Mouse (Mus musculus): ENCODE results near the gene Dll4. TPM values are rescaled to one million over a fixed set of nuclear protein-coding genes. Genes with fewer than 3 reads are reported as not detected.

Dll4 gene
- total and polyA plus RNA-seq, 2 experiments = 3.0 to 4.1 TPM

- H3K9ac ChIP-seq (ENCODE audit: low read depth, low read length) = no peak overlapping the region
- 85% methylated on average over 3 of the region's 3 CpGs for WGBS
- no peaks in the 10 kb centered on the region for H3K27me3 ChIP-seq (ENCODE audit: control insufficient read depth, insufficient read depth, low read length)
- H3K4me3 ChIP-seq (ENCODE audit: insufficient read depth, low read depth, low read length) = no peak overlapping the region
- H3K4me1 ChIP-seq (ENCODE audit: control insufficient read depth, insufficient read depth, low read length) = no peaks in the 10 kb centered on the region
- TF ChIP-seq CTCF (IDR thresholded peaks at IDR 0.05; ENCODE audit: low read depth, low read length) = no peak
- TF ChIP-seq POLR2A (IDR thresholded peaks at IDR 0.05; ENCODE audit: extremely low read depth, insufficient read depth, low read length) = no peak
- H3K27ac ChIP-seq (replicated peaks; ENCODE audit: insufficient read depth, low read depth, low read length) = no peak overlapping the region
- peaks cover 59% of the 10 kb centered on the region for H3K36me3 ChIP-seq (ENCODE audit: control insufficient read depth, insufficient read depth, low read length)
- no peaks in the 10 kb centered on the region for H3K79me2 ChIP-seq (ENCODE audit: control insufficient read depth, insufficient read depth, low read length)
- DNase-seq (ENCODE audit: extremely low read depth, low read depth, low spot score) = no peak
These were observed 53.9 kb downstream of the Dll4 start for GRCm38 (mm10) chr2:119379455-119379854.

Other genes starting within 250 kb of the Dll4 start
- gene Rad51, start 213.0 kb upstream of the Dll4 start, total RNA-seq (2014; rRNA removed) = 0.65 and 1.5 TPM in 2 replicates
- 0.37 and 0.51 TPM in 2 replicates for gene Rad51, start 213.0 kb upstream of the Dll4 start, polyA plus RNA-seq (2012; rRNA removed)
- gene Rmdn3, start 168.8 kb upstream of the Dll4 start, total RNA-seq (2014; rRNA removed) = 47.7 and 63.6 TPM in 2 replicates
- 26.4 and 34.9 TPM in 2 replicates for gene Rmdn3, start 168.8 kb upstream of the Dll4 start, polyA plus RNA-seq (2012; rRNA removed)
- gene Gchfr, start 158.0 kb upstream of the Dll4 start, total RNA-seq (2014; rRNA removed) = 275 and 332 TPM in 2 replicates
- 597 and 710 TPM in 2 replicates for gene Gchfr, start 158.0 kb upstream of the Dll4 start, polyA plus RNA-seq (2012; rRNA removed)
- not detected in 2 replicates for gene Gm14137, start 151.3 kb upstream of the Dll4 start, total RNA-seq (2014; rRNA removed)
- gene Gm14137, start 151.3 kb upstream of the Dll4 start, polyA plus RNA-seq (2012; rRNA removed) = not detected in 2 replicates
- 15.9 and 20.5 TPM in 2 replicates for gene Zfyve19, start 117.2 kb upstream of the Dll4 start, total RNA-seq (2014; rRNA removed)
- gene Zfyve19, start 117.2 kb upstream of the Dll4 start, polyA plus RNA-seq (2012; rRNA removed) = 27.2 and 28.8 TPM in 2 replicates
- 1.8 and 3.6 TPM in 2 replicates for gene Dnajc17, start 117.0 kb upstream of the Dll4 start, total RNA-seq (2014; rRNA removed)
- gene Dnajc17, start 117.0 kb upstream of the Dll4 start, polyA plus RNA-seq (2012; rRNA removed) = 1.5 and 2.6 TPM in 2 replicates
- not detected in 2 replicates for gene Ppp1r14d, start 95.9 kb upstream of the Dll4 start, total RNA-seq (2014; rRNA removed)
- gene Ppp1r14d, start 95.9 kb upstream of the Dll4 start, polyA plus RNA-seq (2012; rRNA removed) = 0.11 TPM in 1 of 2 replicates, not detected in the other
- gene Spint1, start 88.4 kb upstream of the Dll4 start, total RNA-seq (2014; rRNA removed) = 0.28 and 0.54 TPM in 2 replicates
- gene Spint1, start 88.4 kb upstream of the Dll4 start, polyA plus RNA-seq (2012; rRNA removed) = 0.23 and 0.34 TPM in 2 replicates
- not detected in 2 replicates for gene Rhov, start 54.5 kb upstream of the Dll4 start, total RNA-seq (2014; rRNA removed)
- gene Rhov, start 54.5 kb upstream of the Dll4 start, polyA plus RNA-seq (2012; rRNA removed) = not detected in 2 replicates
- gene Vps18, start 37.0 kb upstream of the Dll4 start, total RNA-seq (2014; rRNA removed) = 4.4 and 7.5 TPM in 2 replicates
- 13.4 and 14.8 TPM in 2 replicates for gene Vps18, start 37.0 kb upstream of the Dll4 start, polyA plus RNA-seq (2012; rRNA removed)
- 3.2 and 5.5 TPM in 2 replicates for gene Chac1, start 25.4 kb downstream of the Dll4 start, total RNA-seq (2014; rRNA removed)
- gene Chac1, start 25.4 kb downstream of the Dll4 start, polyA plus RNA-seq (2012; rRNA removed) = 4.1 and 6.1 TPM in 2 replicates
- gene Ino80, start 151.9 kb downstream of the Dll4 start, total RNA-seq (2014; rRNA removed) = 8.7 and 9.9 TPM in 2 replicates
- 2.8 and 3.7 TPM in 2 replicates for gene Ino80, start 151.9 kb downstream of the Dll4 start, polyA plus RNA-seq (2012; rRNA removed)
- 0.83 and 0.87 TPM in 2 replicates for gene Exd1, start 221.8 kb downstream of the Dll4 start, total RNA-seq (2014; rRNA removed)
- 0.66 and 0.87 TPM in 2 replicates for gene Exd1, start 221.8 kb downstream of the Dll4 start, polyA plus RNA-seq (2012; rRNA removed)
- 165 and 178 TPM in 2 replicates for gene Chp1, start 221.9 kb downstream of the Dll4 start, total RNA-seq (2014; rRNA removed)
- gene Chp1, start 221.9 kb downstream of the Dll4 start, polyA plus RNA-seq (2012; rRNA removed) = 176 and 216 TPM in 2 replicates

All from liver, adult 2 months (tissue).